21 mouse cellular contexts compared by ENCODE assay signal in genomic region chr15:12805071-12805470, GRCm38 (mm10).
"Had no signal": no experiment of that assay in that cellular context is flagged by ENCODE, and none has a peak within 500 bp of the region (broad histone marks: within the 10 kb centered on the region; RNA-seq: fewer than 3 reads in every experiment).

No protein-coding gene starts in this region.

- H3K27me3 ChIP-seq: limb, embryonic 13.5 days; midbrain, embryonic 13.5 days; neural tube, embryonic 12.5 days; neural tube, embryonic 15.5 days had no signal

- ATAC-seq: inflammation-experienced regulatory T-cells, adult 6 months; intestine, embryonic 16.5 days; midbrain, embryonic 13.5 days had no signal

- DNase-seq: kidney, adult 18-20 months; kidney, adult 9 months; kidney, postnatal 14 days; layer of hippocampus, adult 9-11 months; lung, adult 2 months; lung, postnatal 14 days; lung, postnatal 4 days; right cerebral cortex, adult 18-20 months; right cerebral cortex, postnatal 14 days; right cerebral cortex, postnatal 4 days; thymus, adult 2 months; thymus, postnatal 25 days had no signal

- H3K4me3 ChIP-seq: layer of hippocampus, adult 2 months; limb, embryonic 10.5 days; limb, embryonic 13.5 days; midbrain, embryonic 13.5 days; neural tube, embryonic 12.5 days; neural tube, embryonic 15.5 days had no signal

- H3K4me1 ChIP-seq: limb, embryonic 10.5 days; limb, embryonic 13.5 days; midbrain, embryonic 13.5 days; neural tube, embryonic 12.5 days; neural tube, embryonic 15.5 days had no signal

- H3K4me2 ChIP-seq: limb, embryonic 13.5 days; midbrain, embryonic 13.5 days; neural tube, embryonic 12.5 days; neural tube, embryonic 15.5 days had no signal

- H3K9ac ChIP-seq: limb, embryonic 13.5 days; midbrain, embryonic 13.5 days; neural tube, embryonic 12.5 days; neural tube, embryonic 15.5 days had no signal

- H3K9me3 ChIP-seq: limb, embryonic 10.5 days; limb, embryonic 13.5 days; midbrain, embryonic 13.5 days; neural tube, embryonic 12.5 days; neural tube, embryonic 15.5 days had no signal

- H3K27ac ChIP-seq: layer of hippocampus, adult 2 months; limb, embryonic 10.5 days; limb, embryonic 13.5 days; midbrain, embryonic 13.5 days; neural tube, embryonic 12.5 days; neural tube, embryonic 15.5 days; stomach, postnatal 0 days had no signal
